Mouse (Mus musculus) neutrophil, adult 5-6 weeks (primary cell): Measurements from ENCODE around the gene Gpc1. TPM values are rescaled to one million over a fixed set of nuclear protein-coding genes. Genes with fewer than 3 reads are reported as not detected.

Experiments used
- ATAC-seq: fragments of 151-379, 151-347 bp; 2 replicates; pipeline ENCODE4 v1.8.0; 2017; ENCODE audit warnings: mild to moderate bottlenecking, moderate TSS enrichment; ENCODE audit not compliant: insufficient number of reproducible peaks, poor library complexity, low FRiP score, severe bottlenecking; ENCODE audit errors: extremely low read depth
- total RNA-seq: library from RNA; stranded (forward); fragments of 200-1000 nt; gene quantifications from 2 replicates; pipeline ENCODE4 v1.2.3, GENCODE M21; 2017

Gene Gpc1
- total RNA-seq, 1 experiment from 2014 or later, result 3.0 TPM

DNA sequence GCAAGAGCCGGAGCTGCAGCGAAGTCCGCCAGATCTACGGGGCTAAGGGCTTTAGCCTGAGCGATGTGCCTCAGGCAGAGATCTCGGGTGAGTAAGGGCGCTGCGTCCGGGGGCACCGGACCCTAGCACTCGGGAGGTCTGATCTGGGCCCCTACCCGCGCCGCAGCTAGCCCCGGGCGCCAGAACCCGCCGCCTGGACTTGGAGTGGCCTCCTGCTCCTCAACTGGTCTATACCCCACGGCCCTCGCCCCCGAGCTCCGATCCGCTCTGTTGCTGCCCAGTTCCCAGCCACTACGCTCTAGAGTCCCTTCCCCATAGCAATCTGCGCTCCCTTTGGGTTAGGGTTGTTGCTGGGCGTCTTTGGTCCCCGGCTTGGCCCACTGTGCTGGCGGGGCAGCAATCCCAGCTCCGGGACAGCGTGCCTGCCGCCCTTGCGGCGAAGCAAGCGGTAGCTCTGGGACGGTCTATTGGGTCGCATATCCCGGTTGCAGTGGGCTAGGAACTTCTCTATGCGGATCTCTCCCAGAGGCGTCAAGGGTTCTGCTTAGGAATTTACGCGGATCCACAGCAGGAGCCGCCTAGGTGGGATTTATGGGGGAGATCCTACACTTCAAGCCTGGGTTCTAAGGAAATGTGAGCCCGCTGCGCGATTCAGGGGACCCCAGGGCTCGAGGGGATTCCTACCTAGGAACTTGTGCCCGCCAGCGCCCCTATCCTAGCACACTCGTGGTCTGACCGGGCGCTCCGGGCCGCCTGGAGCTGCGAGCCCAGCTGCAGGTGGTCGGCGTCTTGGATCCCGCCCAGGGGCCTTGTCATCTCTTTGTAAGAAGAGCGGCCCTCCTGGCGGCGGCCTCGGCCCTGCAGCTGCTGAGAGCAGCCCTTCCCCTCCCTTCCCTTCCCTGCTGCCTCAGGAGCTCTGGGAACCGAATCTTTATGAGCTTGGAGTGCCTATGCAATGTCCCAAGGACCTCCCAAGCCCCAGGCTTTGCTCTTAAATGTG lies 866 bp downstream of the Gpc1 start:
- ATAC-seq, result no peak

DNA sequence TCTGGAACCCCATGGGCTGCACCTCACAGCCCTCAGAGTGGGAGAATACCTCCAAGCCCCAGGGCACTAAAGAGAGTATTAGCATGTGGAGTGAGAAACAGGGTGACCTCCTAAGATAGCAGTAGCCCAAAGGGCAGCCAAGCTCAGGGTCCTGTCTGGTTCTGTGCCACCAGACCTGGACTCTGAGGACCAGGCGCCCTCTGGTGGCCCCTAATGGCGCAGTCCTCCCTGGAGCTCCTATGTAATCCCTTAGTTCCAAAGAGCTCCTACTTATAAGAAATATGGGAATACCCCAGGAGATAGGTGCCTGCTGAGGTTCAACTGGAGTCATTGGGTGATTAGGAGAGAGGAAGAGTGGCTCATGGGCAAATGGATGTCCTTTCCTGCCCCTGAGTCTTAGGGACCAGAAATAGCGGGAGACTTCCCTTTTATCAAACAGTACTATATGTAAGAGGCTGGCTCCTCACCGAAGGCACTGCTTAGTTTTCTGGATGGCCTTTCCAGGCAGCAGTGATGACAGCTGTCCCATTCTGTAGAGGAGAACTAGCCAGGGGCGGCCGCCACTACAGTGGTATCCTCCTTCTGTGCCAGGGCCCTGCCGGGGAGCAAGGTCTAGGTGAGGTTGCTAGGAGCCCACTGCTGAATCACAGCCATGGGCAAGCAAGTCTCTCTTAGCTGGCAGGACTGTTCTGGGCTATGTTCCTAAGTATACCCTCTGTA lies 2.7 kb downstream of the Gpc1 start:
- peak; percentile 34; the same call in 1 of the 2 replicates for ATAC-seq

DNA sequence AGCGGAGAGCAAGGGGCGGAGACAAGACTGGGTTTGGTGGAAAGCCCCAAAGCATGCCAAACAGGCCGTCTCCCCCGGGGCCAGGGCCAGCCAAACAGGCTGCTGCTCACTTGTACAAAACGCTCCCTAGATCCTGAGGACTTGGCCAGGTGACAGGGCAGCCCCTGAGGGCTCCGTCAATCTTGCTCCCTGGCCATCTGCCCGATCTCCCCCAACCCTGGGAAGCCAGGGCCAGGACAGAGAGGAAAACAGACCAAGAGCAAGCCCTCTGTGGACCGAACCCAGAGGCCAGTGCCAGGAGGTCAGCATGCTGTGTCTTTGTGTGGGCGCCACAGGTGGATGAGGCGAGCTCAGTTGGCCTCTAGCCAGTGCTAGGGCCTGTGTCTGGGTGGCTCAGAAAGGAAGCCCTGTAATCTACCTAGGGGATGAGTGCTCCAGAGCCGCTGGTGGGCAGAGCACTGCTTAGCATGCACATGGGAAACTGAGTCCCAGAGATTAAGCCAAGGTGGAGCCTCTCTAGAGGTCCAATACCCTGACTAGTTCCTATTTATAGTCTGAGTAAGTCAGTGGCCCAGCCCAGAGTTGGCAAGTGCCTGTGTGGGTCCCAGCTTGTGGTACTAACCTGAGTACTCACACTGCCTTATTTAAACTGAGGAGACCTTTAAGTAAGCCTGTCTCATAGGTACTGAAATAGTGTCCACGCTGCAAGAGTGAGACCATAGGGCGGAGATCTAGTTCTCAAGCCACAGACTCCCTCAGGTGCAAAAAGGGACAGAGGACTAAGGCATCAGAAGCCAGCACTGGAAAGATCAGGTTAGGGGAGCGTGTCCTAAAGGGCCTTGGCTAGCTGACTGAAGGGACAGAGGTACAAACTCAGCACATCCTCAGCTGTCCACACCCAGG lies 6.7 kb downstream of the Gpc1 start:
- no peak for ATAC-seq

DNA sequence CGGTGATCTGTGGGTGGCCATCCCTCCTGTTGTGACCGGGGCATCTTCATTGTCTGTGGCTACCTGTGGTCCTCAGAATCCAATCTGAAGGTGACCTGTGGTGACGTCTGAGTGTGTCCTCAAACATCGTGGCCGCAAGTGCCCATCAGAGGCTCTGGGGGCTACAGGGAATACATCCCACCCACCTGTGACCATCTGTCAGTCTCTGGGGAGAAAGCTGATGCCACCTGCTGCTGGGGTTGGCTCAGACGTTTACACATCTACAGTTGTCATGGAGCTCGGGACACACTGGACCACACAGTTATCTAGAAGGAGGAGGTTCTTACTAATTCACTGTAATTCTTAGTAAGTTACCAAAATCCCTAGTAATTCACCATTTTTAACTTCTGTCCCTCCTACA lies 7.8 kb downstream of the Gpc1 start:
- ATAC-seq, result no peak

DNA sequence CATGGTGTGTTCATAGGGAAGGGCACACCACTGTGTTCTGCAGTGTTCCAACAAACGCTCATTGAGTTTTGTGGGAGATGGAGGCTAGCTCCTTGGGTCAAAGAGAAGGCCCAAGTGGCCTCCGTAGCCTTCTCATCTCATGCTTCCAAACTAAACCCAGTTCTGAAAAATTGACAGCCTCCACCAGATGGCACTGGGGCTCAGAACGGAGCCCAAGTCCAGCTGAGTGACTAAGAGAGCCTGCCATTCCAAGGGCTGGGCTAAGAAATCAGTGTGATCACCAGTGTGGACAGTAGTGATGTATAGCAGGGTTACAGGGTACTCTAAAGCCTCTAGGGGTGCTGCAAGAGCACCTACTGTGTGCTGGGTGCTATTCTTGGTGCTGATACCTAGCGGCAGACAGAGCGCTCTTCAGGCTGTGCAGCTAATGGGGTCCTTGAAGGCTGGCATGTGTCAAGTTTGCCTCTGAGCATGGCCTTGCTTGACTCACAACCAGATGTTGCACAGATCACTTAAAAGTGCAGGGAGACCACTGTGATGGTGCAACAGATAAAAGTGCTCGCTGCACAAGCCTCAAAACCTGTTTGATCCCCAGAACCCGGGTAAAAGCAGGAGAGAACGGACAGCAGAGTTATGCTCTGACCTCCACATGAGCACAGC lies 8.9 kb downstream of the Gpc1 start:
- ATAC-seq, result no peak

DNA sequence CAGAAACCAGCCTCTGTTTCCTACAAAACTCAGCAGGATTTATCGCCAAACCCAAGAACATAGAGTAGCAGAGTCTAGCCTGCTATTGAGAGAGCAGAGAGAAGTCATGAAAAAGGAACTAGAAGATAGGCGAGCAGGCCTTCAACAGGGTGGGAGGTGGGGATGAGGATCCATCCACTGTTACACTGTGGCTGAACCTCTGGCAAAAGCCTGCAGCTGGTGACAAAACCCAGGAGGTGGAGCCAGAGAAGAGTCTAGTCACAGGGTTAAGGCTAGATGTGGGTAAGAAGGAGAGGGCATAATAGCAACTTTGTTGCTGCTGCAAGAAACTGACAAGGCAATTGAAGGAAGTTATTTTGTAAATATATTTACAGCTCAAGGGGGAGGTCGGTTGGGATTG lies 10.0 kb downstream of the Gpc1 start:
- no peak for ATAC-seq

DNA sequence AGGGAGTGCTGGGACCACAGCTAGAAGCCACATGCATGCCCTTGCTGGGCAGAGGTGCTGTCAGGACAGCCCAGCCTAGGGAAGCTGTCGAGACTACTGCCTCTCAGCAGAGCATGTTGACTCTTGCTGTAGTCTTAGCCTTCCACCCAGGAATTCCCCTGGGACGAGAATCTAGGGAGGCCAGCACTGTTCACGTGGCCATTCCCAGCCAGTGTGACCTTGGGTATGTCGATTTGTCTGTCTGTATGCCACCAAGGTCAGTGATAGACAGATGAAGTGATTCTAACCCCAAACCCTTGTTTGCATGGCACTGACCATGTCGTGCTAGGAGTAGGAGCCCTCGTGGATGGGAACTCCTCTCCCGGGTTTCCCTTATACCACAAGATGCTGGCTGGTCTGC lies 14.4 kb downstream of the Gpc1 start:
- no peak for ATAC-seq

DNA sequence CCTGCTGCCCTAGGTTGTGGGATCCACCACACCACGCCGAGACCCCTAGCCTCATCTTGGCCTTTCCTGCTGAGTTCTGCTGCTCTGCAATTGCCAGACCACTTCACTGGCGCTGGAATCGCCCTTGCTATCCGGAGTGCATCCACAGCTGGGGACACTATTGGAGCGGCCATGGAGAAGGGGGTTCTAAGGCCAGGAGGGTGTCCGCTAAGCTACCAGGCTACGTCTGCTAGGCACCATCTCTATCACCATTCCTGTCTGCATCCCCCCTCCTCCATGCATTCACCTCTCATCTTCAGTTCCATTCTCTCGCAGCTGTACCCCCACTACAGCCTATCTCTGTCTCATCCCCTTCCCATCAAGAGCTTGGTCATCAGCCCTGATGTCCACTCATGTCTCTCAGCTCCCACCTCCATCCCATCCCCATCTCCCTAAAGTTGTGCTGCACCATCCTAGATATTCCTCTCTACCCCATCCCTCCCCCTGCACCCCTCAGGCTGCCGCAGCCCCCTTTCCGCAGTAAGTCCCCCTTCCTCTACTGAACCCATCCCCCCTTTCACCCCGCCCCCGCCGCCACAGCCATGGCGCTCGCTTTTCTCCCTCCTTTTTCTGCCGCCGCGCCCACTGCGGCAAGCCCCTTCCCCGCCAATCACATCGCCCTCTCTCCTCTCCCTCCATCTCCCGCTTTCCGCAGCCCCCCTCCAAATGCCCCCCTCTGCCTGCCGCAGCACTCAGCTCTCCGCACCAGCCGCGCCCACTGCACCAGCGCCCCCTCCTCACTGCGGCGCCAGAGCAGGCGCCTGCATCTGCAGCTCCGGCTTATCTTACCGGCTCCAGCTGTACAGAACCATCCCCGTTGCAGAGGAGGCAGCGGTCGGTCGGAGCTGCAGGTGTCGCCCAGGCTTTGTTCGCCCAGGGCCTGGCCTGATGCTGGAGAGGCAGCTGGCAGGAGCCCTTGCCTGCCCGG lies 16.7 kb downstream of the Gpc1 start:
- no peak for ATAC-seq

DNA sequence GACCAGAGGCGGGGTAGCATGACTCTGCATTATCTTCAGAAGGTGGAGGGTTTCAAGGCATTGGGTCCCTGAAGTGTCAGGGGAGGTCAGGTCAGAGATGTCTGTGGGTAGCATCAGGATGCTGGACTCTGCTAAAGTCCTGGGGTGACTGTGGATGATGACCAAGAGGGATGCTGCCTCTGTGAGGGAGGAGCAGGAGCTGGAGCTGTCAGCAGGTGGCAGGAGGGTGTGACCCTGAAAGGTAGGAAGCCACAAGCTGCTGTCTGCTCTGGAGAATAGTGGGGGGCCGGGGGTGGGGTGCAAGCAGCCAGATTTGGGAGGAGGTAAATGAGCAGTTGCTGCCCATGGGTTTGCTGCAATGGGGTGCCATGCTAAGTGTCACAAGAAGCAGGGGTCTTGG lies 18.0 kb downstream of the Gpc1 start:
- ATAC-seq, result no peak

DNA sequence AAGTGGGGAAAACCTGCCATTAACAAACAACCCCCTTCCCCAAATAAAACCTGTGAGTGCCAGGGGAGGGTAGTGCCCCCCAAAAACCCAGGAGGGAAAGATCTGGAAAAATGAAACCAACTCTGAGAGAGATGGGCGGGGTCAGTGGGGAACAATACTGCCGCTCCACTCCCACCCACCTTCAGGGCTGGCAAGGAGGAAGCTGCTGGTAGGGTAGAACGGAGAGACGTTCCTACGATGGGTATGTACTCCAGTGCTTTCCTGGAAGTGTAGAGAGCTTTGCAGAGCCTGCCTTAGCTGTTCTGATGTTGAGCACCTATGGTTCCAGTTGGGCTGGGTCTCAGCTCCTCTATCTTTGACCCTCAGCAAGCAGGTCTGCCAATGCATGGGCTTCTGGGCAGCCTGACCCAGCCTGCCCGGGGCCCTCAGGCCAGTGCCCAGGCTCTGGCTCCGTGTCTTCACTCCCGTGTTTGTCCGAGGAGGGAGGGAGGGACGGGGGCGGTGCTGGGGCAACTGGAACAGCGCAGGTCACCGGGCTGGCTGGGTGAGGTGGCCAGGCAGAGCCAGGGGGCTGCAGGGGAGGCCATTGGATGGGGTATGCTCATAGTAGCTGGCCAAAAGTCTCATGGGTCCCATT lies 18.6 kb downstream of the Gpc1 start:
- ATAC-seq, result peak; percentile 17; the same call in 1 of the 2 replicates

DNA sequence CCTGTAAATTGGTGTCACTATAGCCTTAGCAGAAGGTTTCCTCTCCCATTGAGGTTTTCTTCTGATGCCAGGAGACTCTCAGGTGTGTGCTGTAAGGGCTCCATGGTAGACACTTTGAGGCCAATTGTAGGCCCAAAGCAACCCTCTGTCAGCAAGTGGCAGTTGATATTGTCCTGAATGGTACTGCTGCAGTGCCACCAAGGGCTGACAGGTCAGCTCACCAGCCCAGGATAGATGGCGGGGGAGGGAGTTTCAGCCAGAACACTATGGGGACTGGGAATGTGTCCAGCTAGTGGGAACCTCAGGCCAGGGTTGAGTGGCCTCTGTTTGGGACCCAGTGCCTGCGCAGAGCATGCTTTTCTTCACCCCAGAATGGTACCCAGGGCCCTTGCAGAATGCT lies 21.0 kb downstream of the Gpc1 start:
- no peak for ATAC-seq

DNA sequence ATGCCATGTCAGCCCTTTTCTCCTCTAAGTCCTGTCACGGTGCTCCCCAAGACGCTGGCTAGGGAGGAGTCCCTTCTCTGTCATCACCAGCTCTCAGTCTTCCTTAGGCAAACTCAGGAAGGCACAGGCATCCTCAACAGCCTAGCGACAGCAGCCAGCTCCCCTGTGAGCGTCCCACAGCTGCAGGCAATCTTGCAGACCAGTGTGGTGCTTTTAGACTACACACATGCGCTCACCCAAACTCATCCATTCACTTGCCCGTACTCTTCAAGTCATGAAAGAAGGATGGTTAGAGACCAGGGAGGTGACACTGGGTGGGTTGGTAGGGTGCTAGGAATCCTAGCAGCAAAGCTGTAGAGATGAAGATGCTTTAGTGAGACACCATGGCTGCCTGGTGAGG lies 30.1 kb downstream of the Gpc1 start:
- ATAC-seq, result no peak

DNA sequence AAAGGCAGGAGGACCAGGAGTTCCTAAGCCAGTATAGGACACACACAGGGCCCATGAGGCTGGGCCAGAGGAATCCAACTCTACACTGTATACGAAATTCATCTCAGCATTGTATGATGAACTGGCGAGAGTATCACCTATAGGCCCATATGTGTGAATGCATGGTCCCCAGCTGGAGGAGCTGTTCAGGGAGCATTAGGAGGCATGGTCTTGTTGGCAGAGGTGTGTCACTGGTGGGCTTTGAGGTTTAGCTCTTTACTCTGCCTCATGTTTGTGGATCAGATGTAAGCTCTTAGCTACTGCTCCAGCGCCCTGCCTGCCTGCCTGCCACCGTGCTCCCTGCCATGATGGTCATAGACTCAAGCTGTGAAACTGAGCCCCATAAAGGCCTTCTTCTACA lies 31.8 kb downstream of the Gpc1 start:
- ATAC-seq, result no peak

DNA sequence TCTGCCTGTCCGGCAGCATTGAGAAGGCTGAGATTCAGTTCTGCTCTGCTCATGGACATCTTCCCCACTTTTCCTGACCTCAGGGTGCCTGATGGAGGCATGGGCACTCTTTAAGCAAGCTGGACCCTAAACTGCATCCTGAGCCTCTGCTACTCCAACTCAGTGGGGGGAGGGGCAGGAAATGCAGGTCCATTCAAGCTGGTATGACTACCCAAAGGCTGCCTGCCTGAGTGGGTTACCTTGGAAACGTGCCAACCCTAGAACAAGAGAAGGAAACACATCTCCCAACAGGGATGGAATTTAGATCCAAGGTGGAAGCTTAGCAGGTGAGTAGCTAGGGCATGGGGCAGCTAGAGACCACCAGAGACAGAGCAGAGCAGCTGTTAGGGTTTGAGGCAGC lies 34.7 kb downstream of the Gpc1 start:
- ATAC-seq, result no peak

DNA sequence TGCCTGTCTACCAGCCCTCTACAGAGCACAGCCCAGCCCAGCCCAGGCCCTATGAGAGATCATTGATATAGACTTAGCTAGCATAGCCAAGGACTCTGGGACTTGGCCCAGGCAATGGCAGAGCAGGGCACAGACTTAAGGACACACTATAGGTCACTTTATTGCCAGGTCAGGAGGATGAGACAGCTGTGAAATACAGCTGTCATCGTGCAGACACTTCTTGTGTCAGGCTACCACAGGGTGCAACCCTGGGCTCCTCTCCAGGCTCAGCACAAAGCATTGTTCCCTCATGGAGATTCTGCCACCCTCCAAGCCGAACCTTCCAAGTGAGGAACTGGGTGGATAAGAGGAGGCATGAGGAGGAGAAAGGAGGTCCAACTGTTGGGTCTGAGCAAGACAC lies 38.5 kb downstream of the Gpc1 start:
- no peak for ATAC-seq

DNA sequence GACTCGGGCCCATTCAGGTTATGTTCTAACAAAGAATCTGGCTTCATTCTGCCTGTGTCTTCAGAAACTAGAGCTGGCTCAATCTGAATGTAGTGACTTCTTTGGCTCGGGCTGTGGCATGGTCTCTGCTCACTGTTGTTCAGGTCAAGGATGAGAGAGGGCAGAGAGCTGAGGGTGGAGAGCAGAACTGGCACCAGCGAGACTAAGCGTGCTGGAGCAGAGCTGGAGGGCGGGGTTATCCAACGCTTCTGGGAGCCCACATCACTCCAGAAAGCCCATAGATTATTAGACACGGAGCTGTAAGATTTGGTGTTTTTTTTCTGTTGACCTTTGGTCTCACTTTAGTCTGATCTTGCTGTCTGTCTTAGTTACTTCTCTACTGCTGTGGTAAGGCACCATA lies 41.2 kb downstream of the Gpc1 start:
- no peak for ATAC-seq

DNA sequence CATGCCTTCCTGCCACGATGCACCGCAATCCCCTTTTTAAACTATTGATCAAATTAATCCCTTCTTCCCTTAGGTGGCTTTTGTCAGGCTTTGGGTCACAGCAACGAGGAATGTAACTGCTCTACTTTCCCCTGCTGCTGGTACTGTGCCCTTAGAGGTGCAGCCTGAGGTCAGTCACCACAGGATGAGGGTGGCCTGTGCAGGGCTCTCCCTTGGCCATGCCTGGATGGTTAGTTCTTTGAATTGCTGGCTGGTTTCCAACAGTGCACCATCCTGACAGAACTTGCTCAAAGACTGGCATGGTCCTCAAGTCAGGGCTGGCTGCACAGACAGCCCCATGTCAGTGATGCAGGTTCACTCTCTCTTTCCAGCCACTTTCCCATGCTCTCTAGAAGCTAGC lies 42.6 kb downstream of the Gpc1 start:
- ATAC-seq, result no peak
